In the genomic region with DNA sequence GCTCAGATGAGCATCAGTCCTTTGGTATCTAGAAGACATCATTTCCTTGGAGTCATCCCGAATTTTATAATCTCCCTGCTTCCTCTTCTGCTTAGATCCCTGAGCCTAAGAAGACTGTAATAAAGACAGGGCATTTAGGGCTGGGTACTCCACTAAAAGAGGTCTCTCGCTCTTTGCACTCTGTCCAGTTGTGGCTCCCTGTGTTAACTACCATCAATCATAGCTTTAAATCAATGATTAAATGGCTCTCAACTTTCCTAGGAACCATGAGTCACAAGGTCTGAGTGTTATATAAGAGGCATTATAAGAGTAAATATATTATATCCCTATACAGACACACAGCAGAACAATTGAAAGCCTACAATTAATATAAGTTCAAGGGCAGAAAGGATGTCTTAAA, we compare ENCODE assay signal across 16 mouse cellular contexts.
"Had no signal": no experiment of that assay in that cellular context is flagged by ENCODE, and none has a peak within 500 bp of the region (broad histone marks: within the 10 kb centered on the region; RNA-seq: fewer than 3 reads in every experiment).

No protein-coding gene starts in this region.

- H3K9me3 ChIP-seq: lung, embryonic 15.5 days; megakaryocyte, embryonic 14.5 days; midbrain, embryonic 13.5 days; midbrain, embryonic 15.5 days; neural tube, embryonic 12.5 days had no signal

- H3K9ac ChIP-seq: liver, postnatal 0 days; lung, embryonic 15.5 days; midbrain, embryonic 13.5 days; midbrain, embryonic 15.5 days; neural tube, embryonic 12.5 days had no signal

- DNase-seq: liver, postnatal 0 days; lung, adult 2 months; lung, postnatal 14 days; lung, postnatal 36 days; right cerebral cortex, postnatal 14 days; spleen, adult 18-20 months; thymus, adult 18-20 months; thymus, postnatal 14 days; thymus, postnatal 36 days had no signal

- H3K36me3 ChIP-seq: lung, embryonic 15.5 days; midbrain, embryonic 13.5 days; midbrain, embryonic 15.5 days; neural tube, embryonic 12.5 days had no signal

- H3K4me2 ChIP-seq: lung, embryonic 15.5 days; midbrain, embryonic 11.5 days; midbrain, embryonic 13.5 days; midbrain, embryonic 15.5 days; neural tube, embryonic 12.5 days had no signal

- ATAC-seq: liver, postnatal 0 days; midbrain, embryonic 13.5 days; midbrain, embryonic 15.5 days had no signal

- H3K27me3 ChIP-seq: lung, embryonic 15.5 days; megakaryocyte, embryonic 14.5 days; midbrain, embryonic 13.5 days; midbrain, embryonic 15.5 days; neural tube, embryonic 12.5 days had no signal

- H3K4me1 ChIP-seq: lung, embryonic 15.5 days; midbrain, embryonic 13.5 days; midbrain, embryonic 15.5 days; neural tube, embryonic 12.5 days had no signal

- H3K27ac ChIP-seq: lung, embryonic 15.5 days; macrophage; midbrain, embryonic 13.5 days; midbrain, embryonic 15.5 days; neural tube, embryonic 12.5 days had no signal

- H3K4me3 ChIP-seq: lung, embryonic 15.5 days; megakaryocyte, embryonic 14.5 days; midbrain, embryonic 13.5 days; midbrain, embryonic 15.5 days; neural tube, embryonic 12.5 days had no signal
